Mouse (Mus musculus) hematopoietic multipotent progenitor cell, adult 10-12 weeks (in vitro differentiated cells): ENCODE data around the gene Olfr629. TPM values are rescaled to one million over a fixed set of nuclear protein-coding genes. Genes with fewer than 3 reads are reported as not detected.

Experiments
- polyA plus RNA-seq: library from polyadenylated mRNA; stranded (reverse); fragments of >175 nt; gene quantifications from 2 replicates; pipeline ENCODE4 v1.2.3, GENCODE M21; 2012; ENCODE audit warnings: low replicate concordance

Olfr629 gene
- polyA plus RNA-seq, result not detected in 2 replicates

GRCm38 (mm10) chr7:103744843-103745242, at the start of gene Olfr629:
Gene Olfr629 (minus strand): TSS chr7:103744943.

GRCm38 (mm10) chr7:103791721-103792120, 47.0 kb upstream of the Olfr629 start, which contains the start of gene Olfr67:
Gene Olfr67 (minus strand): TSS chr7:103791821.

DNA sequence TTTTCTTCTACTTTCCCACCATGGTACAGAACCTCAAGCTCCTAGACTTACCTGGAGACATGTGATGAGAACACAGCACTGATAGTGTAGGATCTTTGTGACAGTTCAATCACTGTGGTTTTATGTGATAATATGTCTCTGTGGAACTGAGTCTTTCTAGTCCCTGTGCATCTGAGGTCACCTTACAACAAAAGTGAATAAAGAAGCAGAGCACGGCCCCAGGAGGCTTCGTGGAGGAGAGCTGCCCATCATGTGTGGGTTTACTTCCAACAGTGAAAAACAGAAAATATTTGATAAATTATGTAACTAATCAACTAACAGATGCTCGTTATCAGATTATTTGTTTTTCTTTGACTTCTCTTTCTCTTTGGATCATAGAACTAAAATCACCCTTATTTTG, 34.9 kb upstream of the Olfr629 start, which contains the start of gene Olfr68:
Gene Olfr68 (minus strand): TSS at position 101 of the 400 bp plus-strand sequence.

DNA sequence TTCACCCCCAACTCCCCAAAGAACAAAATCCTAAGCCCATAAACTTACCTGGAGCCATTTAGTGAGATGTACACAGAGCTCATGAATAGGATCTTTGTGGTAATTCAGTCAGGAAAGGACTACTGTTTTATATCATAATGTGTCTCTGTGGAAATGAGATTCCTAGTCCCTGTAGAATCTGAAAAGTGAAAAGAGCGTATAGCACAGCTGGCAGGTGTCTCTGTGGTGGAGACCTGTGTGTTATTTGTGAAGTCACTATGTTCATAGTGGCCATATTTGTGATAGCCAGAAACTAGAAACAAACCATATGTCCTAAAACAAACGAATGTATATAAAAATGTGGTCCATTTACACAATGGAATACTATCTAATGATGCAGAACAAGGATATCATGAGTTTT, 26.8 kb upstream of the Olfr629 start, which contains the start of gene Olfr69:
Gene Olfr69 (minus strand): TSS at position 101 of the 400 bp plus-strand sequence.

GRCm38 (mm10) chr7:103757233-103757632, 12.5 kb upstream of the Olfr629 start, which contains the start of gene Olfr630:
Gene Olfr630 (minus strand): TSS chr7:103757333.

GRCm38 (mm10) chr7:103730074-103730473, 14.7 kb downstream of the Olfr629 start, which contains the start of gene Olfr628:
Gene Olfr628 (plus strand): TSS chr7:103730374.

GRCm38 (mm10) chr7:103714371-103714770, 30.4 kb downstream of the Olfr629 start, which contains the start of gene Olfr243:
Gene Olfr243 (plus strand): TSS chr7:103714671.

Other genes with a start within 250 kb of the Olfr629 start
- not detected in 2 replicates for gene Olfr609, start 246.9 kb downstream of the Olfr629 start, polyA plus RNA-seq
- not detected in 2 replicates for gene Olfr610, start 232.8 kb downstream of the Olfr629 start, polyA plus RNA-seq
- not detected in 2 replicates for gene Olfr611, start 224.1 kb downstream of the Olfr629 start, polyA plus RNA-seq
- gene Olfr612, start 202.2 kb downstream of the Olfr629 start, polyA plus RNA-seq, result not detected in 2 replicates
- gene Olfr613, start 196.9 kb downstream of the Olfr629 start, polyA plus RNA-seq, result not detected in 2 replicates
- gene Olfr615, start 188.9 kb downstream of the Olfr629 start, polyA plus RNA-seq, result not detected in 2 replicates
- not detected in 2 replicates for gene Olfr616, start 175.8 kb downstream of the Olfr629 start, polyA plus RNA-seq
- not detected in 2 replicates for gene Olfr617, start 171.9 kb downstream of the Olfr629 start, polyA plus RNA-seq
- 0.15 TPM in 1 of 2 replicates, not detected in the other for gene Olfr618, start 154.8 kb downstream of the Olfr629 start, polyA plus RNA-seq
- gene Olfr619, start 144.4 kb downstream of the Olfr629 start, polyA plus RNA-seq, result not detected in 2 replicates
- gene Olfr620, start 132.4 kb downstream of the Olfr629 start, polyA plus RNA-seq, result not detected in 2 replicates
- gene Olfr622, start 102.2 kb downstream of the Olfr629 start, polyA plus RNA-seq, result not detected in 2 replicates
- gene Olfr623, start 81.2 kb downstream of the Olfr629 start, polyA plus RNA-seq, result not detected in 2 replicates
- not detected in 2 replicates for gene Olfr624, start 73.8 kb downstream of the Olfr629 start, polyA plus RNA-seq
- gene Olfr625-ps1, start 62.2 kb downstream of the Olfr629 start, polyA plus RNA-seq, result not detected in 2 replicates
- gene Olfr243, start 30.3 kb downstream of the Olfr629 start, polyA plus RNA-seq, result not detected in 2 replicates
- gene Olfr628, start 14.6 kb downstream of the Olfr629 start, polyA plus RNA-seq, result not detected in 2 replicates
- not detected in 2 replicates for gene Olfr630, start 12.4 kb upstream of the Olfr629 start, polyA plus RNA-seq
- not detected in 2 replicates for gene Olfr69, start 26.7 kb upstream of the Olfr629 start, polyA plus RNA-seq
- gene Olfr68, start 34.8 kb upstream of the Olfr629 start, polyA plus RNA-seq, result not detected in 2 replicates
- gene Olfr67, start 46.9 kb upstream of the Olfr629 start, polyA plus RNA-seq, result not detected in 2 replicates
- 80.8 and 4,115 TPM in 2 replicates for gene Hbb-bt, start 69.1 kb upstream of the Olfr629 start, polyA plus RNA-seq
- 6,525 and 69,736 TPM in 2 replicates for gene Hbb-bs, start 83.2 kb upstream of the Olfr629 start, polyA plus RNA-seq
- gene Hbb-bh2, start 95.6 kb upstream of the Olfr629 start, polyA plus RNA-seq, result not detected in 2 replicates
- not detected in 2 replicates for gene Hbb-bh1, start 98.2 kb upstream of the Olfr629 start, polyA plus RNA-seq
- not detected in 2 replicates for gene Hbb-y, start 108.3 kb upstream of the Olfr629 start, polyA plus RNA-seq
- gene Olfr66, start 141.3 kb upstream of the Olfr629 start, polyA plus RNA-seq, result 0.15 TPM in 1 of 2 replicates, not detected in the other
- not detected in 2 replicates for gene Olfr64, start 149.5 kb upstream of the Olfr629 start, polyA plus RNA-seq
- gene Olfr65, start 158.5 kb upstream of the Olfr629 start, polyA plus RNA-seq, result not detected in 2 replicates
- gene Olfr631, start 183.9 kb upstream of the Olfr629 start, polyA plus RNA-seq, result not detected in 2 replicates
- not detected in 2 replicates for gene Olfr632, start 189.4 kb upstream of the Olfr629 start, polyA plus RNA-seq
- not detected in 2 replicates for gene Olfr633, start 199.5 kb upstream of the Olfr629 start, polyA plus RNA-seq
- gene Olfr635, start 226.2 kb upstream of the Olfr629 start, polyA plus RNA-seq, result 0.02 and 0.03 TPM in 2 replicates